Mouse (Mus musculus): Measurements from ENCODE around the gene Hacd4. TPM values are rescaled to one million over a fixed set of nuclear protein-coding genes. Genes with fewer than 3 reads are reported as not detected.
"Not testable (repeated sequence)": the region's sequence is repeated elsewhere in the genome, so short reads cannot be mapped to it uniquely, and the experiment has no call there.

Gene Hacd4
- polyA plus RNA-seq, 1 experiment from 2014 or later: 4.4 TPM

DNA sequence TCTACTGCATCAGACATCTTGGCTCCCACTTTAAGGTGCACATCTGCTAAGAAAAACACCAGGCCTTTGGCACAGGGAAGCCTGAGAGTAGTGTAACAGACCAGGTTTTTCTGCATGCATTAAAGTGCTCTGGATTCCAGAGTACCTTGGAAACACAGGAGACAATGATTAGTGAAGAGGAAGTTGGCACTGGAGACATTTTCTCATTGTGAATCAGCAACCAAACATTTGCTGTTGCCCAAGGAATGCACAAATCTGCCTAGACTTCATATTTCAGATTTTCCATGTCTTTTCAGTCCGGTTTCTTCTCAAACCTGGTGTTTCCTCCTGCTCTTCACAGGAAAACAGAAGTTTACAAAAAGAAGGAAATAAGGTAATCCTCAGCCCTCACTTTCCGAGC, 26.4 kb downstream of the Hacd4 start:
- no peak for DNase-seq (ENCODE audit: low spot score, missing footprints)
- H3K9me3 ChIP-seq (ENCODE audit: control insufficient read depth, low read length): no peaks in the 10 kb centered on the region
- H3K27me3 ChIP-seq (ENCODE audit: control insufficient read depth, insufficient read depth, low read length): no peaks in the 10 kb centered on the region
- H3K27ac ChIP-seq (ENCODE audit: low read depth, low read length): no peak overlapping the region
- H3K9ac ChIP-seq (ENCODE audit: low read length): no peak overlapping the region
- no peak overlapping the region for H3K4me2 ChIP-seq
- no peak overlapping the region for H3K4me3 ChIP-seq (ENCODE audit: low read depth, low read length)
- no peaks in the 10 kb centered on the region for H3K36me3 ChIP-seq (ENCODE audit: control insufficient read depth, insufficient read depth, low read length)
- no peak for ATAC-seq (ENCODE audit: low FRiP score)
- WGBS: 92% methylated on average over 2 of the region's 2 CpGs
- H3K4me1 ChIP-seq (ENCODE audit: control insufficient read depth, insufficient read depth, low read length): no peaks in the 10 kb centered on the region; the same call in 1 of the 2 replicates

DNA sequence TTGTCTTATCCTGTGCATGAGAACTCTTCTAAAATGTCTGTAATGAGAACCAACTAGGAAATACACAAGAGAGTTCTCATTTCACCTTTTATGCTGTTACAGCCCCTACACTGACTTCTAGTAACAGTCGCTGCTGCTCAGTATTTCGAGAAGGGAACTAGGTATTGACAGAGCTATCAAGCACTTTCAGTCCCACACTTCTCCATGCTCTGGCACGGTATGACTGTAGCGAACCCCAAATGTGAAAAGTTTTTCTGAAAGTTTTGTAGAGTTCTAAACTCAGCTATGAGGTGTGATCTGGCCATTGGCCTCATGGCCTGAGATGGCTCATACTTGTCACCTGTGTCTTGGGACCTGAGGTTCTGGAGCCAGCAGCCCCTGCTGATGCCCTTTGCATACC, 29.4 kb downstream of the Hacd4 start:
- Histone ChIP-seq H3K36me3 (ENCODE audit: control insufficient read depth, insufficient read depth, low read length) (no peaks in the 10 kb centered on the region), H3K27me3 (ENCODE audit: control insufficient read depth, insufficient read depth, low read length) (no peaks in the 10 kb centered on the region), H3K4me2 (no peak overlapping the region), H3K27ac (ENCODE audit: low read depth, low read length) (no peak overlapping the region), H3K9me3 (ENCODE audit: control insufficient read depth, low read length) (no peaks in the 10 kb centered on the region), H3K4me3 (ENCODE audit: low read depth, low read length) (no peak overlapping the region), H3K9ac (ENCODE audit: low read length) (no peak overlapping the region), H3K4me1 (ENCODE audit: control insufficient read depth, insufficient read depth, low read length) (peaks cover 4% of the 10 kb centered on the region)
- WGBS: 93% methylated on average over 4 of the region's 4 CpGs
- ATAC-seq (ENCODE audit: low FRiP score): no peak
- DNase-seq (ENCODE audit: low spot score, missing footprints): no peak

DNA sequence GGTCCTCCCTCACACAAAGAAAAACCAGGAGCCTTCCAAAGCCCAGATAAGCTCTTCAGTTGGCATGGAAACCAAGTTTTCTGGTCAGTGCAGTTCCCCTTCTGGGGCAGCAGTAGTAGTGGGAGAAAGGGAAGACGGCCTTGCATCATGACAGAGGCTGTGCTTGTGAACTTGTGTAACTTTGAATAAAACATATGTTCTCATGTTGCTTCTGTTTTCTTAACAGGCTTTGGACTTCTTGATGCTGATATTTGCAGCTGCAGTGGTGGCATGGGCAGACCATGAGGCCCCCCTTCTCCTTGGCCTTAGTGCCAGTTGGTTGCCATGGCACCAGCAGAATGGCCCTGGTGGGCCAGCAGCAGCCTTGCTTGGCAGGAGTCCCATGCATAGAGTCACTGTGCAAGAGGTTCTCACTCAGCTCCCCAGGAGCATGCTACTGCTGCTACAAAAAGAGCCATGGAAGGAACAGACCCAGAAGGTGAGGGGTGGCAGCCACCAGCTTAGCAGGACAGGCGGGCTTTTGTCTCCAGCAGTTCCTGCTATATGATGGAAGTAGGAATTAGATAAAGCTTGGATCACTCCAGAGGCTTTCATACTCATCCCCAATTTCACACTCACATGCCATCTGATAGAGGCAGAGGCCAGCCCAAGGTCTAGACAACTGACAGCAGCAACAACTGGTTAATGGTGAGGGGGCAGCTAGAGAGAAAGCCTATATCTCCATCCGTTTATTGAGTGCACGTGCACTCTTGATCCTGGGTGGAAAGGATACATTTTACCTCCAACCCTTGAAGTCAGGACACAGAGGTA, 31.6 kb downstream of the Hacd4 start:
- ATAC-seq (ENCODE audit: low FRiP score): peak; percentile 82
- no peaks in the 10 kb centered on the region for H3K9me3 ChIP-seq (ENCODE audit: control insufficient read depth, low read length)
- H3K36me3 ChIP-seq (ENCODE audit: control insufficient read depth, insufficient read depth, low read length): no peaks in the 10 kb centered on the region
- WGBS: 61% methylated on average over 4 of the region's 4 CpGs
- no peak overlapping the region for H3K4me2 ChIP-seq
- no peak overlapping the region for H3K9ac ChIP-seq (ENCODE audit: low read length)
- no peak overlapping the region for H3K4me3 ChIP-seq (ENCODE audit: low read depth, low read length)
- DNase-seq (ENCODE audit: low spot score, missing footprints): peak; percentile 91
- H3K4me1 ChIP-seq (ENCODE audit: control insufficient read depth, insufficient read depth, low read length): peaks cover 4% of the 10 kb centered on the region
- H3K27ac ChIP-seq (ENCODE audit: low read depth, low read length): no peak overlapping the region
- no peaks in the 10 kb centered on the region for H3K27me3 ChIP-seq (ENCODE audit: control insufficient read depth, insufficient read depth, low read length)

DNA sequence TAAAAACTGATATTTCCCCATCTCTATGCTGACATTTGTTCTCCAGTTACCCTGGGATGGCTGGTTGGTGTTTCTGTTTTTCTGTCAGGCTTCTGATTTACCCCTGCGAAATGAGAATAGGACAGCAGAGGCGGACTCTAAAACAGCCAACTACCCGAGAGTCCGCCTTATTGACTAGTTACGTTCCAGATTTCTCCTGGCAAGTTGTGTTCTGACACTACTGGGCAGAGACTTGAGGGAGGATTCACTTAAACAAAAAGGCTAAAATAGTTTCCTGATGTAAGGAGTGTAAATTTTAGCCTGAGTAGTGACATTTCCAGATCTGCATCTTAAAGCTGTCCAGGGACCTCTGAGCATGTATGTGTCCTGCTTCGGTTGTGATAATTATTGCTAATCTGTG, 35.8 kb downstream of the Hacd4 start:
- peaks cover 4% of the 10 kb centered on the region for H3K4me1 ChIP-seq (ENCODE audit: control insufficient read depth, insufficient read depth, low read length)
- WGBS: 95% methylated on average over 6 of the region's 6 CpGs
- H3K36me3 ChIP-seq (ENCODE audit: control insufficient read depth, insufficient read depth, low read length): no peaks in the 10 kb centered on the region
- ATAC-seq (ENCODE audit: low FRiP score) (no peak), DNase-seq (ENCODE audit: low spot score, missing footprints) (no peak)
- no peaks in the 10 kb centered on the region for H3K9me3 ChIP-seq (ENCODE audit: control insufficient read depth, low read length)
- H3K4me3 ChIP-seq (ENCODE audit: low read depth, low read length): no peak overlapping the region
- H3K27me3 ChIP-seq (ENCODE audit: control insufficient read depth, insufficient read depth, low read length): no peaks in the 10 kb centered on the region
- H3K4me2 ChIP-seq: no peak overlapping the region
- H3K9ac ChIP-seq (ENCODE audit: low read length): no peak overlapping the region
- H3K27ac ChIP-seq (ENCODE audit: low read depth, low read length): no peak overlapping the region

DNA sequence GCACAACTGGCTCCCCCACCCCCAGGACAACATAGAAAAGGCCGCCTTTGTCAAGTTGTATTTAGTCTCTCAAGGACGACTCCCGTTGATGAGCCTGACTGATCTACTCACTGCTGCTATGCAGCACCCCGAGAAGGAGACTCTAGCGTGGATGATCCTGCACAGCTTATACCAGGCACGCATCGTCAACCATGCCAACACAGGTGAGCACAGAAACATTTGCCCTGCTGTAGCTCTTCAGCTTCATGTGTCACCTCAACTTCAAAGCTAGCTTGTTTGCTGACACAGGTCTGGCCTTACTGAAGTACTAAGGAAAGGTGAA, 37.8 kb downstream of the Hacd4 start:
- no peaks in the 10 kb centered on the region for H3K9me3 ChIP-seq (ENCODE audit: control insufficient read depth, low read length)
- H3K27ac ChIP-seq (ENCODE audit: low read depth, low read length): no peak overlapping the region
- ATAC-seq (ENCODE audit: low FRiP score) (no peak), DNase-seq (ENCODE audit: low spot score, missing footprints) (no peak)
- no peaks in the 10 kb centered on the region for H3K4me1 ChIP-seq (ENCODE audit: control insufficient read depth, insufficient read depth, low read length)
- H3K4me3 ChIP-seq (ENCODE audit: low read depth, low read length): no peak overlapping the region
- H3K9ac ChIP-seq (ENCODE audit: low read length): no peak overlapping the region
- H3K36me3 ChIP-seq (ENCODE audit: control insufficient read depth, insufficient read depth, low read length): no peaks in the 10 kb centered on the region
- H3K27me3 ChIP-seq (ENCODE audit: control insufficient read depth, insufficient read depth, low read length): no peaks in the 10 kb centered on the region
- 88% methylated on average over 7 of the region's 7 CpGs for WGBS
- no peak overlapping the region for H3K4me2 ChIP-seq

DNA sequence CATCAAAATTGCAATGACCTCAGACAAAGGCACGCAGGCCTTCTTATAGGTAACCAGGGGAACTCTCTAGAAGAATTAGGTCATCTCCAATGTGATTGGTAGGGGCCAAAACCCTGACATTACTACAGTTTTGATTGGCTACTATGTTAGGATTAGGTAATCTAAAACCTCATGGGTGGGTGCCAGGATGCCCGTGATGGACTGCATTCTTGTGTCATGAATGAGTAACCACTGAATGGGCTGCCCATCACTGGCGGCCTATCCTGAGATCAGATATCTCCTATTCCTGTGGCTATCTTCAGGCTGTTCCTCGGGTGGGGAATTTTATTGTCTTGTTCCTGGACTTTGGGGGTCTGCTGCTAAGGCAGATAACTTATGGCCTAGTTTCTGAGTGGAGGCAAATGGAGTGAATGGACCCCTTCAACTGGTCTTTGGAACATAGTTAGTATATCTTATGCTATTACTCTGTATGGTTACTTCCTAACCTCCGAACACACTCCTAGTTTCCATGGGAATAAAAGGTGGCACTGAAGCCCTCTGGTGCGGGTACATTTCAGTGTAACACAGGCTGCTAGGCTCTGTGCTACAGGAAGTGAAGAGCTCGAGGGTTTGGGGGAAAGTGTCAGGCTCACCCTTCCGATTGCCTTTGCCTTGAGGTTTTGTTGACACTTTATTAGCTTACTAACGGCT, 38.3 kb downstream of the Hacd4 start:
- Histone ChIP-seq H3K4me2 (no peak overlapping the region), H3K27me3 (ENCODE audit: control insufficient read depth, insufficient read depth, low read length) (no peaks in the 10 kb centered on the region), H3K4me1 (ENCODE audit: control insufficient read depth, insufficient read depth, low read length) (no peaks in the 10 kb centered on the region), H3K9me3 (ENCODE audit: control insufficient read depth, low read length) (no peaks in the 10 kb centered on the region), H3K9ac (ENCODE audit: low read length) (no peak overlapping the region), H3K4me3 (ENCODE audit: low read depth, low read length) (no peak overlapping the region), H3K36me3 (ENCODE audit: control insufficient read depth, insufficient read depth, low read length) (no peaks in the 10 kb centered on the region), H3K27ac (ENCODE audit: low read depth, low read length) (no peak overlapping the region)
- DNase-seq (ENCODE audit: low spot score, missing footprints) (no peak), ATAC-seq (ENCODE audit: low FRiP score) (no peak)
- WGBS: 80% methylated on average over 9 of the region's 9 CpGs

DNA sequence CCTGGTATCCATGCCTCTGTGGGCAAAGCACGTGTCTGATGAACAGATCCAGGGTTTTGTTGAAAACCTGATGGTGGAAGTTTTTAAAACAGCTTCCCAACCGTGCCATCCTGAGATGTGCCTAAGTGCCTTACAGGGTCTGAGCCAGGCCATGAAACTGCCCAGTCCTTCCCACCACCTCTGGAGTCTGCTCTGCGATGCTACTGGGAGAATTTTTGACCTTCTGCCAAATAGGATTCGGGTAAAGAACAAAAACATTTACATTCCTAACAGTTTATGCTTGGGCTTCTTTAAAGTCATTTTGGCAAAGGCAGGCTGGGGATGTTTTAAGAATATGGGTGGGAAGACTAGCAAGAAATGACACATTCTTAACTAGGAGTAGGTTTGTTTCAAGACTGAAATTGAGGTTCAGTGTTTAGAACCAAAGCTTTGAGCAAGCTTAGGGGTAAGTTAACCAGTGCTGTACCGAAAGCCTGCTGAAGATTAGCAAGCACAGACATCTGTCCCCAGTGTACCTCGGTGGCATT, 41.7 kb downstream of the Hacd4 start:
- no peak for DNase-seq (ENCODE audit: low spot score, missing footprints)
- Histone ChIP-seq H3K9me3 (ENCODE audit: control insufficient read depth, low read length) (no peaks in the 10 kb centered on the region), H3K9ac (ENCODE audit: low read length) (no peak overlapping the region), H3K36me3 (ENCODE audit: control insufficient read depth, insufficient read depth, low read length) (no peaks in the 10 kb centered on the region), H3K4me3 (ENCODE audit: low read depth, low read length) (no peak overlapping the region), H3K27me3 (ENCODE audit: control insufficient read depth, insufficient read depth, low read length) (no peaks in the 10 kb centered on the region), H3K27ac (ENCODE audit: low read depth, low read length) (no peak overlapping the region), H3K4me2 (no peak overlapping the region), H3K4me1 (ENCODE audit: control insufficient read depth, insufficient read depth, low read length) (no peaks in the 10 kb centered on the region)
- WGBS: 81% methylated on average over 6 of the region's 6 CpGs
- no peak for ATAC-seq (ENCODE audit: low FRiP score)

DNA sequence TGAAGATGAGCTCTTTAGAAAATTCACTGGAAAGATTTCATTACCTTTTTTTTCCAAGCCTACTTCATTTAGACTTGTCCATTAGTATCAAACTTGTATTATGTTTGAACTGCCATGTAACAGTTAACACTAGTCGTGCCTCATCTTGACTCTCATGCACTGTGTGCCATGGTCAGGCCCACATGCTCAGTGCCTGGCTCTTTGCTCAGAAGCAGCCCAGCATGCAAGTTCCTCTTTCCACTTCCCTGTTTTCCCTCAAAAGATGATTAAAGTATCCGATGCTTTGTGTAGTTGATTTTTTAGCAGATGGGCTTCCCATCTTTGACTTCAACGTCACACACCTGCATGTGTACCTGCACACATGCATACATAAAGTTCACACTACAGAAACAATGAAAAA, 43.0 kb downstream of the Hacd4 start:
- ATAC-seq (ENCODE audit: low FRiP score) (no peak), DNase-seq (ENCODE audit: low spot score, missing footprints) (no peak)
- no peaks in the 10 kb centered on the region for H3K4me1 ChIP-seq (ENCODE audit: control insufficient read depth, insufficient read depth, low read length)
- no peaks in the 10 kb centered on the region for H3K36me3 ChIP-seq (ENCODE audit: control insufficient read depth, insufficient read depth, low read length)
- 91% methylated on average over 3 of the region's 3 CpGs for WGBS
- no peak overlapping the region for H3K27ac ChIP-seq (ENCODE audit: low read depth, low read length)
- no peak overlapping the region for H3K9ac ChIP-seq (ENCODE audit: low read length)
- no peaks in the 10 kb centered on the region for H3K27me3 ChIP-seq (ENCODE audit: control insufficient read depth, insufficient read depth, low read length)
- no peaks in the 10 kb centered on the region for H3K9me3 ChIP-seq (ENCODE audit: control insufficient read depth, low read length)
- no peak overlapping the region for H3K4me2 ChIP-seq
- H3K4me3 ChIP-seq (ENCODE audit: low read depth, low read length): no peak overlapping the region

DNA sequence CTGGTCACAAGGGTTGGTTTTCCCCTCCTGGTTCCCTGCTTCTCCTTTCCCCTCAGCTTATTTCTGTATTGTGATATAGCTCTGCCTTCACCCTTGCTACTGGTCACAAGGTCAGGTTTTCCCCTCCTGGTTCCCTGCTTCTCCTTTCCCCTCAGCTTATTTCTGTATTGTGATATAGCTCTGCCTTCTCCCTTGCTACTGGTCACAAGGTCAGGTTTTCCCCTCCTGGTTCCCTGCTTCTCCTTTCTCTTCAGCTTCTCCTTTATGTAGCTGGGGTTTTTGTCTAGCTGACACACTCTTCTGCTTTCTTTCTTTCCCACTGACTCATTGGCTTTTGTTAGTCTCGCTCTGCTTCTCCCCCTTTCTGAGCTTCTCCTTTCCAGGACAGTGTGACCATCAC, 48.1 kb downstream of the Hacd4 start:
- WGBS: 55% methylated on average over 1 of the region's 1 CpGs
- ATAC-seq (ENCODE audit: low FRiP score): not testable (repeated sequence)

More for the DNA sequence above, 48.1 kb downstream of the Hacd4 start:
- not testable (repeated sequence) for H3K4me2 ChIP-seq; DNase-seq (ENCODE audit: low spot score, missing footprints); H3K27me3 ChIP-seq (ENCODE audit: control insufficient read depth, insufficient read depth, low read length); H3K9me3 ChIP-seq (ENCODE audit: control insufficient read depth, low read length); H3K9ac ChIP-seq (ENCODE audit: low read length); H3K4me1 ChIP-seq (ENCODE audit: control insufficient read depth, insufficient read depth, low read length); H3K27ac ChIP-seq (ENCODE audit: low read depth, low read length); H3K36me3 ChIP-seq (ENCODE audit: control insufficient read depth, insufficient read depth, low read length); H3K4me3 ChIP-seq (ENCODE audit: low read depth, low read length)
